In genomic region chr10:82127850-82128401, GRCm38 (mm10) we compare ENCODE assay signal across 8 mouse cellular contexts. TPM values are rescaled to one million over a fixed set of nuclear protein-coding genes. Genes with fewer than 3 reads are reported as not detected.
DNase-seq lines count a peak whose midpoint lies in the region; ATAC-seq and TF ChIP-seq lines count a peak whose summit lies in the region.

Gene AU041133 (plus strand): TSS chr10:82128013.

- peak; percentile 100 for ATAC-seq in forebrain, embryonic 11.5 days (replicated peaks; ENCODE audit: low FRiP score)
- ATAC-seq in heart, embryonic 16.5 days (replicated peaks; ENCODE audit: extremely low read depth, insufficient read depth, low FRiP score): peak; percentile 99
- peak; percentile 98 for ATAC-seq in liver, embryonic 15.5 days (ENCODE audit: insufficient read depth)
- peak; percentile 100 for ATAC-seq in neural tube, embryonic 12.5 days (ENCODE audit: low FRiP score, low read depth)

- no peak for TF ChIP-seq CTCF in CH12.LX (conservative IDR thresholded peaks at IDR 0.05 in 1 of 2, IDR thresholded peaks at IDR 0.05 in 1 of 2; ENCODE audit: low read depth in 2 of 2, low read length in 2 of 2)

- H3K4me1 ChIP-seq in CH12.LX (ENCODE audit: control insufficient read depth in 1 of 2, insufficient read depth in 2 of 2): peaks cover 8 to 15% of the 10 kb centered on the region in 2 experiments
- no peaks in the 10 kb centered on the region for H3K4me1 ChIP-seq in forebrain, embryonic 11.5 days (replicated peaks; ENCODE audit: control insufficient read depth, insufficient read depth, low read length)
- H3K4me1 ChIP-seq in heart, embryonic 16.5 days (ENCODE audit: control insufficient read depth, insufficient read depth, low read length): peaks cover 7% of the 10 kb centered on the region; the same call in 1 of the 2 replicates
- H3K4me1 ChIP-seq in liver, embryonic 15.5 days (replicated peaks): peaks cover 5% of the 10 kb centered on the region; the same call in 1 of the 2 replicates
- H3K4me1 ChIP-seq in neural tube, embryonic 12.5 days: no peaks in the 10 kb centered on the region

- peaks cover 0 to 10% of the 10 kb centered on the region in 2 experiments for H3K36me3 ChIP-seq in CH12.LX (replicated peaks in 1 of 2; ENCODE audit: control insufficient read depth in 1 of 2, insufficient read depth in 1 of 2, low read length in 1 of 2)
- H3K36me3 ChIP-seq in forebrain, embryonic 11.5 days (ENCODE audit: control insufficient read depth, insufficient read depth, low read length): no peaks in the 10 kb centered on the region
- H3K36me3 ChIP-seq in heart, embryonic 16.5 days (ENCODE audit: control insufficient read depth, insufficient read depth): peaks cover 13% of the 10 kb centered on the region
- no peaks in the 10 kb centered on the region for H3K36me3 ChIP-seq in liver, embryonic 15.5 days (replicated peaks)
- H3K36me3 ChIP-seq in neural tube, embryonic 12.5 days: peaks cover 4% of the 10 kb centered on the region; the same call in 1 of the 2 replicates

- peaks cover 13% of the 10 kb centered on the region for H3K27me3 ChIP-seq in CH12.LX (replicated peaks)
- no peaks in the 10 kb centered on the region for H3K27me3 ChIP-seq in forebrain, embryonic 11.5 days (ENCODE audit: control insufficient read depth, insufficient read depth, low read length)
- H3K27me3 ChIP-seq in heart, embryonic 16.5 days (ENCODE audit: control insufficient read depth, insufficient read depth, low read length): no peaks in the 10 kb centered on the region
- no peaks in the 10 kb centered on the region for H3K27me3 ChIP-seq in liver, embryonic 15.5 days
- no peaks in the 10 kb centered on the region for H3K27me3 ChIP-seq in neural tube, embryonic 12.5 days (replicated peaks)

- H3K27ac ChIP-seq in CH12.LX (ENCODE audit: insufficient read depth, low read depth): peak within 1 kb of the TSS; percentile 61
- peak within 1 kb of the TSS; percentile 58; the same call in 1 of the 2 replicates for H3K27ac ChIP-seq in forebrain, embryonic 11.5 days (ENCODE audit: low read depth, low read length)
- peak within 1 kb of the TSS; percentile 93 for H3K27ac ChIP-seq in heart, embryonic 16.5 days (ENCODE audit: low read length)
- peak within 1 kb of the TSS; percentile 69 for H3K27ac ChIP-seq in liver, embryonic 15.5 days (replicated peaks)
- no peak within 1 kb of the TSS; the same call in 1 of the 2 replicates for H3K27ac ChIP-seq in neural tube, embryonic 12.5 days

- peaks cover 17% of the 10 kb centered on the region for H3K9me3 ChIP-seq in CH12.LX (replicated peaks; ENCODE audit: low read length)
- H3K9me3 ChIP-seq in forebrain, embryonic 11.5 days (ENCODE audit: control insufficient read depth, low read length): peaks cover 33% of the 10 kb centered on the region
- H3K9me3 ChIP-seq in heart, embryonic 16.5 days (replicated peaks; ENCODE audit: control insufficient read depth, low read length): peaks cover 37% of the 10 kb centered on the region
- no peaks in the 10 kb centered on the region for H3K9me3 ChIP-seq in liver, embryonic 15.5 days (replicated peaks)
- peaks cover 47% of the 10 kb centered on the region for H3K9me3 ChIP-seq in neural tube, embryonic 12.5 days

- H3K9ac ChIP-seq in CH12.LX (ENCODE audit: insufficient read depth, low read depth): peak within 1 kb of the TSS; percentile 51
- H3K9ac ChIP-seq in forebrain, embryonic 11.5 days (ENCODE audit: low read length): peak within 1 kb of the TSS; percentile 70
- peak within 1 kb of the TSS; percentile 88 for H3K9ac ChIP-seq in heart, embryonic 16.5 days (ENCODE audit: low read length)
- H3K9ac ChIP-seq in liver, embryonic 15.5 days: peak within 1 kb of the TSS; percentile 48
- peak within 1 kb of the TSS; percentile 57 for H3K9ac ChIP-seq in neural tube, embryonic 12.5 days

- peak within 1 kb of the TSS; percentile 68 to 77 (median 74) for H3K4me3 ChIP-seq in CH12.LX (replicated peaks in 1 of 3; ENCODE audit: low read depth in 2 of 3, low read length in 2 of 3, poor library complexity in 1 of 3)
- H3K4me3 ChIP-seq in forebrain, embryonic 11.5 days (ENCODE audit: low read depth, low read length): peak within 1 kb of the TSS; percentile 48
- H3K4me3 ChIP-seq in heart, embryonic 16.5 days (ENCODE audit: low read length): peak within 1 kb of the TSS; percentile 82
- H3K4me3 ChIP-seq in liver, embryonic 15.5 days (replicated peaks): peak within 1 kb of the TSS; percentile 70
- peak within 1 kb of the TSS; percentile 56 for H3K4me3 ChIP-seq in neural tube, embryonic 12.5 days

- TF ChIP-seq EP300 in CH12.LX (IDR thresholded peaks at IDR 0.05; ENCODE audit: low read length): no peak

- peaks cover 11% of the 10 kb centered on the region; the same call in 1 of the 2 replicates for H3K79me2 ChIP-seq in CH12.LX (replicated peaks; ENCODE audit: control insufficient read depth, extremely low read depth, insufficient read depth, poor library complexity, severe bottlenecking)

- WGBS in forebrain, embryonic 11.5 days: 6% methylated on average over 41 of the region's 41 CpGs
- 2% methylated on average over 41 of the region's 41 CpGs for WGBS in heart, embryonic 16.5 days
- WGBS in liver, embryonic 15.5 days (ENCODE audit: insufficient replicate concordance): 1% methylated on average over 41 of the region's 41 CpGs
- WGBS in neural tube, embryonic 12.5 days: 2% methylated on average over 41 of the region's 41 CpGs

- dilution Hi-C loops in CH12.LX (cut with MboI; ENCODE audit: extremely low pct_ligation_motif_present, extremely low pct_unique_long_range_greater_than_20kb, low sequenced_read_pairs): no loop called here

- H3K4me2 ChIP-seq in CH12.LX (ENCODE audit: insufficient read depth, low read depth, poor library complexity, severe bottlenecking): peak within 1 kb of the TSS; percentile 73
- H3K4me2 ChIP-seq in forebrain, embryonic 11.5 days (ENCODE audit: low read depth, low read length, severe bottlenecking): peak within 1 kb of the TSS; percentile 45
- H3K4me2 ChIP-seq in heart, embryonic 16.5 days (ENCODE audit: low read depth, low read length): peak within 1 kb of the TSS; percentile 68
- H3K4me2 ChIP-seq in liver, embryonic 15.5 days: peak within 1 kb of the TSS; percentile 72
- peak within 1 kb of the TSS; percentile 61 for H3K4me2 ChIP-seq in neural tube, embryonic 12.5 days (replicated peaks)

- DNase-seq in CH12.LX (ENCODE audit: extremely low read depth): peak; percentile 95
- DNase-seq in c-Kit-positive CD71-positive TER-119-negative erythroid progenitor cells, embryonic 14.5 days (ENCODE audit: low read depth): peak; percentile 75
- peak; percentile 90 for DNase-seq in forebrain, embryonic 11.5 days (ENCODE audit: low spot score)
- peak; percentile 86 to 90 for DNase-seq in kidney, postnatal 36 days
- DNase-seq in telencephalon, adult 2 months (ENCODE audit: low read depth, low spot score): peak; percentile 94

- TF ChIP-seq POLR2A in CH12.LX (IDR thresholded peaks at IDR 0.05; ENCODE audit: low read depth, low read length): peak; percentile 97

- TF ChIP-seq RAD21 in CH12.LX (IDR thresholded peaks at IDR 0.05; ENCODE audit: low read depth, low read length): no peak

- in situ Hi-C loops in CH12.LX (cut with MboI; ENCODE audit: low pct_ligation_motif_present, low pct_unique_long_range_greater_than_20kb, low sequenced_read_pairs): no loop called here

TF ChIP-seq in CH12.LX, 34 proteins besides CTCF, POLR2A, EP300 and RAD21 (continues in another document):
- TF ChIP-seq ELF1 (IDR thresholded peaks at IDR 0.05; ENCODE audit: low read depth, low read length) (peak; percentile 86), RCOR1 (conservative IDR thresholded peaks at IDR 0.05; ENCODE audit: low read depth, low read length) (no peak), MAZ (IDR thresholded peaks at IDR 0.05; ENCODE audit: low read depth, low read length) (0 out of 2 replicates have a peak, but pooled peaks have one; percentile 9), POLR2AphosphoS2 (IDR thresholded peaks at IDR 0.05; ENCODE audit: low read depth, low read length) (peak; percentile 85; the same call in 1 of the 2 replicates), MEF2A (IDR thresholded peaks at IDR 0.05; ENCODE audit: borderline replicate concordance, low read depth, low read length) (peak; percentile 28; the same call in 1 of the 2 replicates), E2F4 (IDR thresholded peaks at IDR 0.05; ENCODE audit: insufficient replicate concordance, low read depth, low read length) (no peak), SMC3 (IDR thresholded peaks at IDR 0.05; ENCODE audit: low read depth, low read length) (no peak), JUN (IDR thresholded peaks at IDR 0.05; ENCODE audit: insufficient read depth, low read depth, low read length) (no peak), ZNF384 (IDR thresholded peaks at IDR 0.05; ENCODE audit: low read depth, low read length) (no peak), ZKSCAN1 (IDR thresholded peaks at IDR 0.05; ENCODE audit: borderline replicate concordance, low read depth, low read length) (no peak), CHD2 (IDR thresholded peaks at IDR 0.05; ENCODE audit: low read length) (no peak), TBP (conservative IDR thresholded peaks at IDR 0.05; ENCODE audit: low read depth, low read length) (peak; percentile 12; the same call in 1 of the 2 replicates), ZC3H11A (IDR thresholded peaks at IDR 0.05; ENCODE audit: low read depth, low read length) (no peak), UBTF (IDR thresholded peaks at IDR 0.05; ENCODE audit: low read depth, low read length) (no peak), USF2 (conservative IDR thresholded peaks at IDR 0.05; ENCODE audit: low read depth, low read length) (no peak), CHD1 (IDR thresholded peaks at IDR 0.05; ENCODE audit: low read depth, low read length) (no peak), MXI1 (IDR thresholded peaks at IDR 0.05; ENCODE audit: low read depth, low read length) (peak; percentile 43; the same call in 1 of the 2 replicates), MAFK (IDR thresholded peaks at IDR 0.05; ENCODE audit: insufficient replicate concordance, low read length) (no peak), NRF1 (IDR thresholded peaks at IDR 0.05; ENCODE audit: low read depth, low read length) (peak; percentile 97), PAX5 (IDR thresholded peaks at IDR 0.05; ENCODE audit: low read length) (no peak), NELFE (IDR thresholded peaks at IDR 0.05; ENCODE audit: low read depth, low read length) (peak; percentile 94), JUND (conservative IDR thresholded peaks at IDR 0.05; ENCODE audit: low read depth, low read length) (no peak)

RNA-seq across cellular contexts. Expression of gene AU041133, which starts in this region (rescaled TPM):
- 2.6 and 2.8 TPM in 2 replicates for total RNA-seq in CH12.LX (2012; rRNA removed)
- total RNA-seq in CH12.LX (2014; rRNA removed): 4.7 and 5.0 TPM in 2 replicates
- polyA plus RNA-seq in CH12.LX (2012; ENCODE audit: insufficient read length, low read depth): 1.3 and 1.7 TPM in 2 replicates
- 5.3 and 6.0 TPM in 2 replicates for polyA plus RNA-seq in forebrain, embryonic 11.5 days (2014; fragmentation: Nextera tagmentation; extraction: Ambion mirVana)
- 4.1 and 4.6 TPM in 2 replicates for polyA plus RNA-seq in heart, embryonic 16.5 days (2015; fragmentation: Nextera tagmentation; extraction: Ambion mirVana)
- 1.0 and 1.2 TPM in 2 replicates for polyA plus RNA-seq in liver, embryonic 15.5 days (2015; fragmentation: Nextera tagmentation; extraction: Ambion mirVana)
- 7.2 and 7.6 TPM in 2 replicates for polyA plus RNA-seq in neural tube, embryonic 12.5 days (2016; fragmentation: Nextera tagmentation; extraction: Ambion mirVana)
